Mouse (Mus musculus) inflammation-experienced regulatory T-cells (primary cell): ENCODE results near the gene Blcap. TPM values are rescaled to one million over a fixed set of nuclear protein-coding genes. Genes with fewer than 3 reads are reported as not detected.

Experiments used
- polyA plus RNA-seq, 2 experiments: library from polyadenylated mRNA; unstranded; fragments of 100-300 nt; shearing (Covaris generic); gene quantifications; one replicate each; pipeline ENCODE4 v1.2.1; 2017

Blcap gene
- polyA plus RNA-seq: 10 to 100 TPM; 19.7 to 22.0 TPM

DNA sequence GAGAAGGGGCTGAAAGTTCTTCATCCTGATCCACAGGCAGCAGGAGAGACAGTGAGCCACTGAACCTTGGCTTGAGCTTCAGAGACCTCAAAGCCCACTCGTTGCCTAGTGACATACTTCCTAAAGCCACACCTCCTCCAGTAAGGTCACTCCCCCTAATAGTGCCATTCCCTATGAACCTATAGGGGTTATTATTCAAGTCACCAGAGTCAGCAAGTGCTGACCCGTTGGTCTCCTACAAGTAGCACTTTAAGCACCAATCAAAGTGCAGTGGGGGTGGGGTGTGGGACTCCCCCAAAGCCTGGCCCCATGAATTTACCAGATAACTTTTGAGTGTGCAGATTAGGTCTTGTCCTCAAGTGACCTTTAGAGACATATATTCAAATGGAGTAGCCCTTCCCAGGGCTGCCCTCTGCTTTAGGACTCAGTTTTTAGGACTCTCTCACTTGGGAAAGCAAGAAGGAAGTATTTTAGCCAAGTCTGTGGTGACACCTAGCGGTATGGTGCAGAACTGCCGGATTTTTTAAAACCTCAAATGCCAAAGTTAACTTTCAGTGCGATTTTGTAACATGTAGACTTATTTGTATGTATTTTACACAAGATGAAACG, at the start of gene Blcap:
Blcap (minus strand) TSS at position 51 of the 609 bp plus-strand sequence.

DNA sequence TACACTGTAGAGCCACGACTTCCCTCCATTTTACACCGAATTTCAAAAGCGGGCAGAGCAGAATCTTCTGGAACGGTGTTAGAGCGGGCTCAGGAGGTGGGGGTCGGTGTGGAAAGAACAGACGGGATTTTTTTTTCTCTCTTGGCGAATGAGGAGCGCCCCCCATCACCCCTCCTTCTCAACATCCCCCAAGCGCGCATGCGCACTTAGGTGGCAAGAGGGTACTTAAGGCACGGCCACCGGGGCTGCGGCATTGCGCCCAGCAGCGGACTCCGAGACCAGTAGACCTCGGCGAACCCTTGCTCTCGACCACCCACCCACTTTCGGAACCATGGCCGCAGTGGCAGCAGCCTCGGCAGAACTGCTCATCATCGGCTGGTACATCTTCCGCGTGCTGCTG, 11.2 kb downstream of the Blcap start, which contains the start of gene Nnat:
Nnat (plus strand) TSS at position 221 of the 400 bp plus-strand sequence.

Other genes with a start within 250 kb of the Blcap start
- gene Ghrh, start 223.8 kb downstream of the Blcap start, polyA plus RNA-seq: not detected
- gene Manbal, start 203.7 kb downstream of the Blcap start, polyA plus RNA-seq: 10 to 100 TPM; 44.8 to 51.1 TPM
- 1 to 10 TPM; 3.5 to 6.7 TPM for gene Src, start 152.8 kb downstream of the Blcap start, polyA plus RNA-seq
- 1 to 10 TPM in 1 of 2 experiments, under 1 TPM in 1; 0.72 to 1.4 TPM for gene Nnat, start 11.2 kb downstream of the Blcap start, polyA plus RNA-seq
- gene Ctnnbl1, start 166.1 kb upstream of the Blcap start, polyA plus RNA-seq: 10 to 100 TPM; 68.4 to 92.6 TPM